8 mouse cellular contexts compared by ENCODE assay signal in the genomic region with DNA sequence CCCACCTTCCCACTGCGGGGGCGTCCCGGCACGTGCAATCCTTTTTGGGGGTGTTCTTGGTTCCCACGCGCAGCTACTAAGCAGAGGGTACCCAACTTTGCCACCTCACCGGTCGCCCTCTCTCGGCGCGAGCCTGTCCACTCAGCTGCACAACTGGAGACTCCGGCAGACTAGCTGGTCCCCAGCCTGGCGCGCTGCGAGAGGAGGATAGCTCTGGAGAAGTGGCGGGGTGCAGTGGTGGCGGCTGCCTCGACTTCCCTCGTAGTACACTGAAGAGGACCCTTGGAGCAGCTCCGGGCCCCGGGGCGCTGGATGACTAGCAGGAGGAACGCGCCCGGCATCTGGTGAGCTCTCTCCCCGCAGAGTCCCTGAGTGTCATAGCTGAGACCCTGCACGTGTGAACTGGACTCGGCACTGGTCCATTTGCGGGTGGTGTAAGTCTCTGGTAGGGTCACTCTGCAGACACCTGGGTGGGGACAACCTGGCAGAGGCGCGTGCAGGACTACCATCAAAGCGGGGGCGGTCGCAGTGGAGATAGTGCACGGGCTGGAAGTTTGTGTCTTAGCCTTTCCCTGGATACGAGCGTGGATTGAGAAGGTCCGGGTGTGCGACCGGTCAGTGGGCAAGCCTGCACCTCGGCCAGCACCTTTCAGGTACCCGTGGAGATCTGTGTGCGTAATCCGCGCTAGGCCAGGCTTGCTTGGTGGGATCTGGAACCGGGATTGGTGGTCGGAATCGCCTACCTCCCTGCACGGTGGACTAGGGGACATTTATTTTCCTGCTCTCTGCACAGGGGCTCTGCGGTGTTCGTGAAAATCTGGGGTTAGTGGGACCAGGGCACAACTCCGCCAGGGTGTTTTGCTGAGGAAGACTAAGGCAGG. TPM values are rescaled to one million over a fixed set of nuclear protein-coding genes. Genes with fewer than 3 reads are reported as not detected.
DNase-seq lines count a peak whose midpoint lies in the region; ATAC-seq and TF ChIP-seq lines count a peak whose summit lies in the region.

No protein-coding gene starts in this region.

- no peak; the same call in 1 of the 2 replicates for TF ChIP-seq CTCF in left cerebral cortex, adult 2 months (IDR thresholded peaks at IDR 0.05)

- ATAC-seq in embryonic facial prominence, embryonic 12.5 days (ENCODE audit: insufficient number of reproducible peaks, insufficient read depth, low FRiP score, low TSS enrichment): peak; percentile 71
- peak; percentile 75 for ATAC-seq in midbrain, embryonic 13.5 days

- H3K9me3 ChIP-seq in heart, embryonic 10.5 days: no peaks in the 10 kb centered on the region
- no peaks in the 10 kb centered on the region for H3K9me3 ChIP-seq in embryonic facial prominence, embryonic 12.5 days
- H3K9me3 ChIP-seq in midbrain, embryonic 13.5 days: no peaks in the 10 kb centered on the region

- peaks cover 8% of the 10 kb centered on the region; the same call in 1 of the 2 replicates for H3K36me3 ChIP-seq in heart, embryonic 10.5 days
- peaks cover 7% of the 10 kb centered on the region; the same call in 1 of the 2 replicates for H3K36me3 ChIP-seq in embryonic facial prominence, embryonic 12.5 days
- H3K36me3 ChIP-seq in midbrain, embryonic 13.5 days: no peaks in the 10 kb centered on the region

- intact Hi-C loops in heart, postnatal 25 days (cut with DNase I): loop anchor here (2.0 to 10.0 kb wide), 3 partner anchors 177 to 570 kb away; no protein-coding TSS in a partner anchor
- intact Hi-C loops in heart, postnatal 10 days (cut with DNase I): loop anchor here (5.0 kb wide), 3 partner anchors 233 to 643 kb away; a partner anchor contains a TSS
- intact Hi-C loops in left cerebral cortex, adult 2 months (cut with DNase I): loop anchor here (2.0 to 5.0 kb wide), 2 partner anchors 324 to 643 kb away; a partner anchor contains a TSS

- peaks cover 19% of the 10 kb centered on the region for H3K4me1 ChIP-seq in heart, embryonic 10.5 days
- H3K4me1 ChIP-seq in embryonic facial prominence, embryonic 12.5 days: peaks cover 24% of the 10 kb centered on the region; the same call in 1 of the 2 replicates
- peaks cover 18% of the 10 kb centered on the region for H3K4me1 ChIP-seq in midbrain, embryonic 13.5 days (replicated peaks)

- peak overlapping the region; percentile 70 for H3K4me3 ChIP-seq in heart, embryonic 10.5 days
- H3K4me3 ChIP-seq in embryonic facial prominence, embryonic 12.5 days: peak overlapping the region; percentile 82
- H3K4me3 ChIP-seq in left cerebral cortex, adult 2 months: peak overlapping the region; percentile 67
- peak overlapping the region; percentile 55 for H3K4me3 ChIP-seq in midbrain, embryonic 13.5 days (replicated peaks)

- DNase-seq in heart, embryonic 10.5 days (ENCODE audit: low spot score): peak; percentile 81
- DNase-seq in heart, postnatal 25 days (ENCODE audit: low spot score): no peak
- peak; percentile 55 for DNase-seq in adrenal gland, adult 8-10 months
- DNase-seq in heart, postnatal 10 days: peak; percentile 52 to 53
- DNase-seq in left cerebral cortex, adult 2 months (ENCODE audit: extremely low spot score in 1 of 2, low spot score in 2 of 2): peak; percentile 40 to 50
- peak; percentile 15 for DNase-seq in testis, postnatal 14 days (ENCODE audit: low spot score)

- peak overlapping the region; percentile 91 for H3K4me2 ChIP-seq in embryonic facial prominence, embryonic 12.5 days (replicated peaks)
- peak overlapping the region; percentile 94 for H3K4me2 ChIP-seq in midbrain, embryonic 13.5 days (replicated peaks)

- no peaks in the 10 kb centered on the region for H3K27me3 ChIP-seq in heart, embryonic 10.5 days (ENCODE audit: insufficient read depth, poor library complexity, severe bottlenecking)
- H3K27me3 ChIP-seq in embryonic facial prominence, embryonic 12.5 days: no peaks in the 10 kb centered on the region
- H3K27me3 ChIP-seq in midbrain, embryonic 13.5 days: peaks cover 16% of the 10 kb centered on the region

- under 1% methylated on average over 52 of the region's 52 CpGs for WGBS in heart, embryonic 10.5 days
- under 1% methylated on average over 52 of the region's 52 CpGs for WGBS in embryonic facial prominence, embryonic 12.5 days
- under 1% methylated on average over 52 of the region's 52 CpGs for WGBS in midbrain, embryonic 13.5 days

- H3K27ac ChIP-seq in heart, embryonic 10.5 days: peak overlapping the region; percentile 83
- peak overlapping the region; percentile 65 for H3K27ac ChIP-seq in embryonic facial prominence, embryonic 12.5 days
- peak overlapping the region; percentile 10 for H3K27ac ChIP-seq in left cerebral cortex, adult 2 months
- H3K27ac ChIP-seq in midbrain, embryonic 13.5 days: no peak overlapping the region

- H3K9ac ChIP-seq in embryonic facial prominence, embryonic 12.5 days: peak overlapping the region; percentile 77
- H3K9ac ChIP-seq in midbrain, embryonic 13.5 days (replicated peaks): peak overlapping the region; percentile 60

RNA-seq across cellular contexts. Expression of a gene that starts 0.6 kb away (rescaled TPM):
- 2.7 and 6.9 TPM in 2 replicates for polyA plus RNA-seq in heart, embryonic 10.5 days (2016; fragmentation: Nextera tagmentation; extraction: Ambion mirVana)
- 1 to 10 TPM; 8.6 to 9.6 TPM for total RNA-seq in heart, postnatal 25 days (2021)
- 10 to 100 TPM; 16.9 to 21.6 (median 21.0) TPM for total RNA-seq in adrenal gland, adult 8-10 months (2022)
- polyA plus RNA-seq in embryonic facial prominence, embryonic 12.5 days (2016; fragmentation: Nextera tagmentation; extraction: Ambion mirVana): 26.2 and 28.3 TPM in 2 replicates
- total RNA-seq in heart, postnatal 10 days (2021): 10 to 100 TPM; 22.4 to 25.0 TPM
- total RNA-seq in left cerebral cortex, adult 2 months (2021): 10 to 100 TPM; 19.1 to 20.8 TPM
- 5.4 and 8.9 TPM in 2 replicates for polyA plus RNA-seq in midbrain, embryonic 13.5 days (2015; fragmentation: Nextera tagmentation; extraction: Ambion mirVana)
